Mouse (Mus musculus) intestine, postnatal 0 days (tissue): ENCODE results near the gene Olfr68. TPM values are rescaled to one million over a fixed set of nuclear protein-coding genes. Genes with fewer than 3 reads are reported as not detected.
"Not testable (repeated sequence)": the region's sequence is repeated elsewhere in the genome, so short reads cannot be mapped to it uniquely, and the experiment has no call there.

Source experiments
- ATAC-seq: fragments of 200-750 bp; cut with Nextera tagmentation; 2 replicates; pipeline ENCODE4 v1.8.0; 2017; ENCODE audit warnings: mild to moderate bottlenecking, moderate TSS enrichment, moderate library complexity
- H3K27ac ChIP-seq: fragments of 300-500 bp; sonication (generic); 2 replicates; pipeline ENCODE4 v1.5.1; 2014; ENCODE audit warnings: mild to moderate bottlenecking, low read depth, low read length, moderate library complexity
- H3K27me3 ChIP-seq: fragments of 300-500 bp; sonication (generic); replicated peaks from 2 replicates; pipeline ENCODE4 v1.6.1; 2014; ENCODE audit warnings: low read length, mixed read lengths; ENCODE audit not compliant: control insufficient read depth, insufficient read depth
- H3K36me3 ChIP-seq: fragments of 300-500 bp; sonication (generic); 2 replicates; pipeline ENCODE4 v1.6.1; 2014; ENCODE audit warnings: mild to moderate bottlenecking, moderate library complexity; ENCODE audit not compliant: control insufficient read depth, insufficient read depth
- H3K4me1 ChIP-seq: fragments of 300-500 bp; sonication (generic); replicated peaks from 2 replicates; pipeline ENCODE4 v1.6.1; 2014; ENCODE audit warnings: antibody characterized with exemption, low read length, mixed read lengths; ENCODE audit not compliant: control insufficient read depth, insufficient read depth
- H3K4me2 ChIP-seq: fragments of 300-500 bp; sonication (generic); replicated peaks from 2 replicates; pipeline ENCODE4 v1.6.1; 2014; ENCODE audit warnings: low read depth, mild to moderate bottlenecking, moderate library complexity
- H3K4me3 ChIP-seq: fragments of 300-500 bp; sonication (generic); 2 replicates; pipeline ENCODE4 v1.5.1; 2014; ENCODE audit warnings: low read depth, low read length
- H3K9ac ChIP-seq: fragments of 300-500 bp; sonication (generic); 2 replicates; pipeline ENCODE4 v1.6.1; 2014; ENCODE audit warnings: mild to moderate bottlenecking, low read depth, low read length
- H3K9me3 ChIP-seq: fragments of 300-500 bp; sonication (generic); 2 replicates; pipeline ENCODE4 v1.6.1; 2016; ENCODE audit warnings: mixed run types; ENCODE audit not compliant: control insufficient read depth
- CTCF ChIP-seq: sonication (generic); IDR thresholded peaks from 2 replicates; pipeline ENCODE4 v1.5.1; 2016; ENCODE audit warnings: low read depth, mild to moderate bottlenecking, control low read depth, antibody characterized with exemption, moderate library complexity
- WGBS: fragments of 180-500 bp; shearing (Covaris S2); extraction: QIAGEN DNeasy Blood & Tissue Kit; methylation state at CpG from one replicate; pipeline ENCODE4 v1.1.7; 2014; 5-methylcytosine and 5-hydroxymethylcytosine counted together
- polyA plus RNA-seq: library from polyadenylated mRNA; unstranded; fragments of >200 nt; fragmentation: Nextera tagmentation; extraction: Ambion mirVana; gene quantifications from 2 replicates; pipeline ENCODE4 v1.2.1, GENCODE M21; 2015

Olfr68 gene
- not detected in 2 replicates for polyA plus RNA-seq

- H3K27ac ChIP-seq: no peak within 1 kb of the TSS
- H3K4me3 ChIP-seq: no peak within 1 kb of the TSS
- 73% methylated on average over 3 of the region's 3 CpGs for WGBS
- no peaks in the 10 kb centered on the region for H3K36me3 ChIP-seq
- H3K9me3 ChIP-seq: no peaks in the 10 kb centered on the region
- H3K4me2 ChIP-seq: no peak within 1 kb of the TSS
- TF ChIP-seq CTCF: no peak
- H3K9ac ChIP-seq: no peak within 1 kb of the TSS
- H3K4me1 ChIP-seq: no peaks in the 10 kb centered on the region
- ATAC-seq: no peak
- H3K27me3 ChIP-seq: no peaks in the 10 kb centered on the region
Observed at GRCm38 (mm10) chr7:103779598-103779997, at the start of gene Olfr68. TSS of gene Olfr68 (minus strand) at chr7:103779698.

- Histone ChIP-seq H3K4me2 (no peak within 1 kb of the TSS), H3K36me3 (no peaks in the 10 kb centered on the region), H3K4me1 (no peaks in the 10 kb centered on the region), H3K9ac (no peak within 1 kb of the TSS), H3K27me3 (no peaks in the 10 kb centered on the region), H3K9me3 (no peaks in the 10 kb centered on the region), H3K4me3 (no peak within 1 kb of the TSS), H3K27ac (no peak within 1 kb of the TSS)
- ATAC-seq: peak; percentile 38; the same call in 1 of the 2 replicates
- TF ChIP-seq CTCF: no peak
- 92% methylated on average over 4 of the region's 4 CpGs for WGBS
Observed at GRCm38 (mm10) chr7:103827808-103828207, 48.3 kb upstream of the Olfr68 start, which contains the start of gene Hbb-bs. TSS of gene Hbb-bs (minus strand) at chr7:103828096.

GRCm38 (mm10) chr7:103827139-103827538 lies 47.6 kb upstream of the Olfr68 start:
- not testable (repeated sequence) for ATAC-seq, H3K9me3 ChIP-seq, H3K4me2 ChIP-seq, H3K9ac ChIP-seq, H3K4me3 ChIP-seq, H3K27me3 ChIP-seq, H3K27ac ChIP-seq, H3K4me1 ChIP-seq, H3K36me3 ChIP-seq
- WGBS: no CpG with 5 or more reads among the region's 2 CpGs

- Histone ChIP-seq H3K4me3 (no peak overlapping the region), H3K27ac (no peak overlapping the region), H3K4me2 (no peak overlapping the region), H3K9ac (no peak overlapping the region), H3K27me3 (no peaks in the 10 kb centered on the region), H3K36me3 (no peaks in the 10 kb centered on the region), H3K9me3 (no peaks in the 10 kb centered on the region), H3K4me1 (no peaks in the 10 kb centered on the region)
- ATAC-seq: no peak
- WGBS: 54% methylated on average over 3 of the region's 3 CpGs
- TF ChIP-seq CTCF: no peak
Observed at GRCm38 (mm10) chr7:103826255-103826887, 46.9 kb upstream of the Olfr68 start.

- Histone ChIP-seq H3K4me1 (no peaks in the 10 kb centered on the region), H3K9ac (no peak overlapping the region)
- ATAC-seq: no peak
Observed at GRCm38 (mm10) chr7:103825536-103826254, 46.2 kb upstream of the Olfr68 start.

GRCm38 (mm10) chr7:103824597-103824996 lies 45.1 kb upstream of the Olfr68 start:
- Histone ChIP-seq H3K9ac (no peak overlapping the region), H3K9me3 (no peaks in the 10 kb centered on the region), H3K4me1 (no peaks in the 10 kb centered on the region), H3K4me3 (no peak overlapping the region), H3K27me3 (no peaks in the 10 kb centered on the region), H3K36me3 (no peaks in the 10 kb centered on the region), H3K27ac (no peak overlapping the region), H3K4me2 (no peak overlapping the region)
- TF ChIP-seq CTCF: no peak
- ATAC-seq: no peak
- WGBS: 81% methylated on average over 2 of the region's 2 CpGs

More at GRCm38 (mm10) chr7:103825536-103826254, 46.2 kb upstream of the Olfr68 start:
- H3K4me2 ChIP-seq: no peak overlapping the region
- H3K4me3 ChIP-seq: no peak overlapping the region
- no peaks in the 10 kb centered on the region for H3K36me3 ChIP-seq
- no peaks in the 10 kb centered on the region for H3K9me3 ChIP-seq
- 91% methylated on average over 3 of the region's 3 CpGs for WGBS
- no peak for TF ChIP-seq CTCF
- no peak overlapping the region for H3K27ac ChIP-seq
- H3K27me3 ChIP-seq: no peaks in the 10 kb centered on the region

GRCm38 (mm10) chr7:103815085-103815484 lies 35.6 kb upstream of the Olfr68 start:
- H3K4me1 ChIP-seq, H3K36me3 ChIP-seq, H3K9ac ChIP-seq, ATAC-seq, H3K4me2 ChIP-seq, H3K27ac ChIP-seq, H3K4me3 ChIP-seq, H3K27me3 ChIP-seq, H3K9me3 ChIP-seq: not testable (repeated sequence)
- WGBS: 75% methylated on average over 1 of the region's 2 CpGs
